Comparison of ENCODE assay signal across 30 mouse cellular contexts in the genomic region with DNA sequence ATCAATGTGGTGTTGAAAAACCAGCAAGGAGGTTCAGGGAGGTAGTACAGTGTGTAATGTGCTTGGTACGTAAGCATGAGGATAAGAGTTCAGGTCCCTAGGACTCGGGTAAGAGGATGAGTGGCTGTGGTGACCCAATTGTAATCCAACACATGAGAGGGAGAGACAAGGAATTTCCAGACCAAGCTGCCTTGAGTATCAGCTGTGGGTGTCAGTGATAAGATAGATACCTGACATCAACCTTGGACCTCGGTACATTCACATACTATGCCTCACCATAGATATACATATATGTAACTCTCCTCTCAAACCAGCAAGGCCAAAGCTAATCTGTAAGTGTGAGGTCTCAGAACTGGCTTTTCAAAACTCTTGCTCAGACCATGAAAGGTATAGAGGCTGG. TPM values are rescaled to one million over a fixed set of nuclear protein-coding genes. Genes with fewer than 3 reads are reported as not detected.
DNase-seq lines count a peak whose midpoint lies in the region; ATAC-seq and TF ChIP-seq lines count a peak whose summit lies in the region.
"Had no signal": no experiment of that assay in that cellular context is flagged by ENCODE, and none has a peak within 500 bp of the region (broad histone marks: within the 10 kb centered on the region; RNA-seq: fewer than 3 reads in every experiment).

No protein-coding gene starts in this region.

- ATAC-seq in liver, embryonic 12.5 days = peak; percentile 62
- no peak for ATAC-seq in liver, postnatal 0 days
- peak; percentile 61 for ATAC-seq in liver, embryonic 13.5 days (ENCODE audit: low read depth)
- ATAC-seq in liver, embryonic 16.5 days (ENCODE audit: low read depth) = 0 out of 2 replicates have a peak, but pooled peaks have one; percentile 17
- ATAC-seq in hindbrain, embryonic 16.5 days = no peak
- ATAC-seq: CD4-positive, CD25-positive, alpha-beta regulatory T cell, adult 4 months; forebrain, embryonic 15.5 days had no signal

- H3K4me1 ChIP-seq in liver, embryonic 12.5 days = peaks cover 41% of the 10 kb centered on the region
- H3K4me1 ChIP-seq in liver, postnatal 0 days (ENCODE audit: insufficient read depth) = peaks cover 8% of the 10 kb centered on the region
- peaks cover 11% of the 10 kb centered on the region; the same call in 1 of the 2 replicates for H3K4me1 ChIP-seq in limb, embryonic 10.5 days
- peaks cover 35% of the 10 kb centered on the region for H3K4me1 ChIP-seq in liver, embryonic 13.5 days (replicated peaks)
- peaks cover 11% of the 10 kb centered on the region for H3K4me1 ChIP-seq in liver, embryonic 16.5 days (ENCODE audit: control insufficient read depth, low read depth, low read length)
- no peaks in the 10 kb centered on the region for H3K4me1 ChIP-seq in hindbrain, embryonic 16.5 days (ENCODE audit: control insufficient read depth, insufficient read depth, low read depth, low read length)
- H3K4me1 ChIP-seq: embryonic facial prominence, embryonic 10.5 days; embryonic facial prominence, embryonic 13.5 days; forebrain, embryonic 12.5 days; forebrain, embryonic 15.5 days; hindbrain, embryonic 12.5 days; hindbrain, embryonic 15.5 days had no signal

- no peak overlapping the region for H3K4me3 ChIP-seq in liver, embryonic 12.5 days
- no peak overlapping the region for H3K4me3 ChIP-seq in liver, postnatal 0 days (ENCODE audit: low read depth, low read length)
- no peak overlapping the region for H3K4me3 ChIP-seq in limb, embryonic 10.5 days
- no peak overlapping the region for H3K4me3 ChIP-seq in liver, embryonic 13.5 days (replicated peaks)
- H3K4me3 ChIP-seq in liver, embryonic 16.5 days (ENCODE audit: low read depth, low read length) = no peak overlapping the region
- no peak overlapping the region for H3K4me3 ChIP-seq in hindbrain, embryonic 16.5 days (ENCODE audit: low read length)
- H3K4me3 ChIP-seq: embryonic facial prominence, embryonic 10.5 days; embryonic facial prominence, embryonic 13.5 days; erythroblast, embryonic 14.5 days; forebrain, embryonic 12.5 days; forebrain, embryonic 15.5 days; heart, adult 2 months; heart, embryonic 10.5 days; heart, embryonic 13.5 days; hindbrain, embryonic 12.5 days; hindbrain, embryonic 15.5 days had no signal

- TF ChIP-seq EP300 in liver, postnatal 0 days (IDR thresholded peaks at IDR 0.05; ENCODE audit: low read depth) = no peak

- H3K9ac ChIP-seq in liver, embryonic 12.5 days = no peak overlapping the region
- H3K9ac ChIP-seq in liver, postnatal 0 days (replicated peaks) = no peak overlapping the region
- no peak overlapping the region for H3K9ac ChIP-seq in liver, embryonic 13.5 days
- no peak overlapping the region for H3K9ac ChIP-seq in liver, embryonic 16.5 days (ENCODE audit: low read depth, low read length)
- H3K9ac ChIP-seq in hindbrain, embryonic 16.5 days (ENCODE audit: low read depth, low read length) = no peak overlapping the region
- H3K9ac ChIP-seq: embryonic facial prominence, embryonic 13.5 days; forebrain, embryonic 12.5 days; forebrain, embryonic 15.5 days; heart, embryonic 13.5 days; hindbrain, embryonic 12.5 days; hindbrain, embryonic 15.5 days had no signal

- H3K9me3 ChIP-seq in liver, embryonic 12.5 days (replicated peaks) = no peaks in the 10 kb centered on the region
- no peaks in the 10 kb centered on the region for H3K9me3 ChIP-seq in liver, postnatal 0 days (ENCODE audit: low read length)
- no peaks in the 10 kb centered on the region for H3K9me3 ChIP-seq in limb, embryonic 10.5 days (replicated peaks)
- H3K9me3 ChIP-seq in liver, embryonic 13.5 days (replicated peaks) = no peaks in the 10 kb centered on the region
- H3K9me3 ChIP-seq in liver, embryonic 16.5 days (replicated peaks; ENCODE audit: control insufficient read depth, low read length) = no peaks in the 10 kb centered on the region
- H3K9me3 ChIP-seq in hindbrain, embryonic 16.5 days (ENCODE audit: control insufficient read depth, low read length) = no peaks in the 10 kb centered on the region
- H3K9me3 ChIP-seq: embryonic facial prominence, embryonic 10.5 days; embryonic facial prominence, embryonic 13.5 days; forebrain, embryonic 12.5 days; forebrain, embryonic 15.5 days; heart, embryonic 10.5 days; heart, embryonic 13.5 days; hindbrain, embryonic 12.5 days; hindbrain, embryonic 15.5 days had no signal

- DNase-seq in liver, postnatal 0 days = no peak
- no peak for DNase-seq in limb, embryonic 10.5 days (ENCODE audit: low spot score)
- no peak for DNase-seq in liver, embryonic 13.5 days
- DNase-seq in kidney, adult 9 months = no peak
- DNase-seq: adrenal gland, adult 2 months; adrenal gland, postnatal 14 days; cerebellum, adult 11-12 months; cerebellum, adult 8-10 months; cerebellum, postnatal 10 days; cerebellum, postnatal 36 days; embryo, embryonic 11 days; gastrocnemius, postnatal 25 days; heart, adult 2 months; heart, postnatal 14 days had no signal

- peak overlapping the region; percentile 59 for H3K27ac ChIP-seq in liver, embryonic 12.5 days
- no peak overlapping the region for H3K27ac ChIP-seq in liver, postnatal 0 days (ENCODE audit: low read depth)
- H3K27ac ChIP-seq in limb, embryonic 10.5 days = peak overlapping the region; percentile 46; the same call in 1 of the 2 replicates
- peak overlapping the region; percentile 20; the same call in 1 of the 2 replicates for H3K27ac ChIP-seq in liver, embryonic 13.5 days
- H3K27ac ChIP-seq in liver, embryonic 16.5 days (ENCODE audit: low read length) = no peak overlapping the region
- H3K27ac ChIP-seq in hindbrain, embryonic 16.5 days (ENCODE audit: low read depth, low read length) = no peak overlapping the region
- H3K27ac ChIP-seq: embryonic facial prominence, embryonic 10.5 days; embryonic facial prominence, embryonic 13.5 days; forebrain, embryonic 12.5 days; forebrain, embryonic 15.5 days; heart, adult 2 months; heart, embryonic 10.5 days; heart, embryonic 13.5 days; hindbrain, embryonic 12.5 days; hindbrain, embryonic 15.5 days had no signal

- no peak for TF ChIP-seq CTCF in liver, postnatal 0 days (IDR thresholded peaks at IDR 0.05; ENCODE audit: low read depth)

- WGBS in liver, embryonic 12.5 days (ENCODE audit: insufficient replicate concordance) = 57% methylated on average over 3 of the region's 3 CpGs
- WGBS in liver, postnatal 0 days (ENCODE audit: insufficient replicate concordance) = 76% methylated on average over 3 of the region's 3 CpGs
- 92% methylated on average over 3 of the region's 3 CpGs for WGBS in limb, embryonic 10.5 days
- WGBS in liver, embryonic 13.5 days (ENCODE audit: insufficient replicate concordance) = 71% methylated on average over 3 of the region's 3 CpGs
- WGBS in liver, embryonic 16.5 days (ENCODE audit: insufficient replicate concordance) = 53% methylated on average over 3 of the region's 3 CpGs
- WGBS in hindbrain, embryonic 16.5 days = 95% methylated on average over 3 of the region's 3 CpGs

- no peaks in the 10 kb centered on the region for H3K36me3 ChIP-seq in liver, embryonic 12.5 days
- no peaks in the 10 kb centered on the region for H3K36me3 ChIP-seq in liver, postnatal 0 days (replicated peaks; ENCODE audit: insufficient read depth, low read length)
- H3K36me3 ChIP-seq in limb, embryonic 10.5 days = no peaks in the 10 kb centered on the region
- H3K36me3 ChIP-seq in liver, embryonic 13.5 days = no peaks in the 10 kb centered on the region
- no peaks in the 10 kb centered on the region for H3K36me3 ChIP-seq in liver, embryonic 16.5 days (ENCODE audit: control insufficient read depth, insufficient read depth)
- H3K36me3 ChIP-seq in hindbrain, embryonic 16.5 days (ENCODE audit: control insufficient read depth, insufficient read depth, low read length) = no peaks in the 10 kb centered on the region
- H3K36me3 ChIP-seq: embryonic facial prominence, embryonic 10.5 days; embryonic facial prominence, embryonic 13.5 days; forebrain, embryonic 12.5 days; forebrain, embryonic 15.5 days; heart, embryonic 10.5 days; heart, embryonic 13.5 days; hindbrain, embryonic 12.5 days; hindbrain, embryonic 15.5 days had no signal

- no peaks in the 10 kb centered on the region for H3K27me3 ChIP-seq in liver, embryonic 12.5 days (replicated peaks)
- no peaks in the 10 kb centered on the region for H3K27me3 ChIP-seq in liver, postnatal 0 days (ENCODE audit: insufficient read depth, low read length)
- H3K27me3 ChIP-seq in limb, embryonic 10.5 days (ENCODE audit: low read depth, poor library complexity, severe bottlenecking) = no peaks in the 10 kb centered on the region
- no peaks in the 10 kb centered on the region for H3K27me3 ChIP-seq in liver, embryonic 13.5 days
- no peaks in the 10 kb centered on the region for H3K27me3 ChIP-seq in liver, embryonic 16.5 days (ENCODE audit: control insufficient read depth, insufficient read depth, low read depth, low read length)
- no peaks in the 10 kb centered on the region for H3K27me3 ChIP-seq in hindbrain, embryonic 16.5 days (replicated peaks; ENCODE audit: control insufficient read depth, insufficient read depth, low read length)
- H3K27me3 ChIP-seq: embryonic facial prominence, embryonic 13.5 days; forebrain, embryonic 12.5 days; forebrain, embryonic 15.5 days; heart, embryonic 13.5 days; hindbrain, embryonic 12.5 days; hindbrain, embryonic 15.5 days had no signal

- H3K4me2 ChIP-seq in liver, embryonic 12.5 days = no peak overlapping the region
- H3K4me2 ChIP-seq in liver, postnatal 0 days (ENCODE audit: low read depth, low read length) = no peak overlapping the region
- H3K4me2 ChIP-seq in liver, embryonic 13.5 days = no peak overlapping the region
- H3K4me2 ChIP-seq in liver, embryonic 16.5 days (ENCODE audit: low read depth, low read length) = no peak overlapping the region
- H3K4me2 ChIP-seq in hindbrain, embryonic 16.5 days (ENCODE audit: low read length) = no peak overlapping the region
- H3K4me2 ChIP-seq: embryonic facial prominence, embryonic 13.5 days; forebrain, embryonic 12.5 days; forebrain, embryonic 15.5 days; heart, embryonic 13.5 days; hindbrain, embryonic 12.5 days; hindbrain, embryonic 15.5 days had no signal

RNA-seq across cellular contexts. Expression of gene Tnp1, which starts 10.4 kb away (rescaled TPM):
- not detected in 2 replicates for polyA plus RNA-seq in liver, embryonic 12.5 days (2016; fragmentation: Nextera tagmentation; extraction: Ambion mirVana)
- not detected in 2 replicates for polyA plus RNA-seq in liver, postnatal 0 days (2015; fragmentation: Nextera tagmentation; extraction: Ambion mirVana)
- not detected in 2 replicates for polyA plus RNA-seq in limb, embryonic 10.5 days (2016; fragmentation: Nextera tagmentation; extraction: Ambion mirVana)
- polyA plus RNA-seq in liver, embryonic 13.5 days (2015; fragmentation: Nextera tagmentation; extraction: Ambion mirVana) = not detected in 2 replicates
- not detected in 2 replicates for polyA plus RNA-seq in liver, embryonic 16.5 days (2015; fragmentation: Nextera tagmentation; extraction: Ambion mirVana)
- polyA plus RNA-seq in hindbrain, embryonic 16.5 days (2015; fragmentation: Nextera tagmentation; extraction: Ambion mirVana) = not detected in 2 replicates
- polyA plus RNA-seq: adrenal gland, adult 2 months; C2C12; CD4-positive, CD25-positive, alpha-beta regulatory T cell, adult 4 months; cortical plate, adult 2 months; embryonic facial prominence, embryonic 10.5 days; embryonic facial prominence, embryonic 13.5 days; erythroblast, embryonic 14.5 days; forebrain, embryonic 12.5 days; forebrain, embryonic 15.5 days; heart, embryonic 10.5 days; heart, embryonic 13.5 days; heart, embryonic 16.5 days; hindbrain, embryonic 12.5 days; hindbrain, embryonic 15.5 days had no signal

Comparison
In these comparisons a context has a peak if more than half of its experiments do, and no peak if none do; other contexts are left out.
1. ATAC-seq: peak in liver, embryonic 12.5 days (single experiment), liver, embryonic 13.5 days (single experiment) and liver, embryonic 16.5 days (single experiment); none in liver, postnatal 0 days (single experiment) and hindbrain, embryonic 16.5 days (single experiment).
2. H3K27ac ChIP-seq: peak in liver, embryonic 12.5 days (single experiment), limb, embryonic 10.5 days (single experiment) and liver, embryonic 13.5 days (single experiment); none in liver, postnatal 0 days (single experiment), liver, embryonic 16.5 days (single experiment) and hindbrain, embryonic 16.5 days (single experiment).